Mouse (Mus musculus): Measurements from ENCODE around the gene Gpr160.

DNA sequence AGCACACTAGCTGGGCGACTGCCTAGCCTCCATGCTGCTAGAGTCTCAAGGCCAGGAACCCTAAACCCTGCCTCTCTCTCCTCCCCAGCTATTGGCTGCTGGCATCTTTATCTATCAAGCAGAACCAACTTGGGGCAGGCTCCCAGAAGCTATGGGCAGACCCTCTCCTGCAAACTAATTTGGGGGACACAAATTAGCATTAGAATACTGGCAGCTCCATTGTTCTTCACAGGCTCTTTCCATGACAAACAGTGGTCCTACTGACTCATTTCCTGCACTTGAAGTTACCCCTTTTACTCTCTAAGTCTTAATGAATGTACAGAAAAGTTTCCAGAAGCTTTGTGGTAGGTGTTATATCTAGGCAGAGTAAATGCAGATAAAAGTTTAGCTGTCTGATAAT is 33.3 kb downstream of the Gpr160 start:
- TF ChIP-seq CTCF (IDR thresholded peaks at IDR 0.05; ENCODE audit: low read depth): no peak
- no peak for TF ChIP-seq EP300 (IDR thresholded peaks at IDR 0.05; ENCODE audit: low read depth)

Data from heart, postnatal 0 days (tissue).